Mouse (Mus musculus) embryonic facial prominence, embryonic 11.5 days (tissue): ENCODE data around the gene Bmp2k. TPM values are rescaled to one million over a fixed set of nuclear protein-coding genes. Genes with fewer than 3 reads are reported as not detected.
A peak's percentile ranks its signal among the peaks of the same experiment; 100 is the strongest.

Source experiments
- ATAC-seq: fragments of 200-750 bp; cut with Nextera tagmentation; replicated peaks from 2 replicates; pipeline ENCODE4 v1.8.0; 2017; ENCODE audit warnings: low read depth; ENCODE audit not compliant: insufficient number of reproducible peaks, low FRiP score, low TSS enrichment
- DNase-seq: peaks from one replicate; pipeline ENCODE4 v3.0.0-alpha.2; 2015; ENCODE audit warnings: low spot score
- H3K27ac ChIP-seq: fragments of 300-500 bp; sonication (generic); replicated peaks from 2 replicates; pipeline ENCODE4 v1.5.1; 2014; ENCODE audit warnings: mild to moderate bottlenecking, low read depth, low read length, control low read depth
- H3K27me3 ChIP-seq: fragments of 300-500 bp; sonication (generic); 2 replicates; pipeline ENCODE4 v1.6.1; 2014; ENCODE audit warnings: mild to moderate bottlenecking, low read length, moderate library complexity, mixed read lengths; ENCODE audit not compliant: control insufficient read depth, insufficient read depth
- H3K36me3 ChIP-seq: fragments of 300-500 bp; sonication (generic); replicated peaks from 2 replicates; pipeline ENCODE4 v1.6.1; 2014; ENCODE audit warnings: low read depth, mild to moderate bottlenecking, low read length, moderate library complexity, mixed read lengths; ENCODE audit not compliant: control insufficient read depth, insufficient read depth
- H3K4me1 ChIP-seq: fragments of 300-500 bp; sonication (generic); 2 replicates; pipeline ENCODE4 v1.6.1; 2014; ENCODE audit warnings: low read length, mixed read lengths; ENCODE audit not compliant: control insufficient read depth, insufficient read depth
- H3K4me2 ChIP-seq: fragments of 300-500 bp; sonication (generic); 2 replicates; pipeline ENCODE4 v1.6.1; 2014; ENCODE audit warnings: low read depth, mild to moderate bottlenecking, control low read depth, low read length, moderate library complexity
- H3K4me3 ChIP-seq: fragments of 300-500 bp; sonication (generic); 2 replicates; pipeline ENCODE4 v1.5.1; 2014; ENCODE audit warnings: low read depth, low read length, control low read depth
- H3K9ac ChIP-seq: fragments of 300-500 bp; sonication (generic); replicated peaks from 2 replicates; pipeline ENCODE4 v1.6.1; 2014; ENCODE audit warnings: mild to moderate bottlenecking, control low read depth, low read length
- H3K9me3 ChIP-seq: fragments of 300-500 bp; sonication (generic); replicated peaks from 2 replicates; pipeline ENCODE4 v1.6.1; 2016; ENCODE audit warnings: mild to moderate bottlenecking, low read length, inconsistent platforms, mixed read lengths; ENCODE audit not compliant: control insufficient read depth
- WGBS: fragments of 180-500 bp; shearing (Covaris S2); extraction: QIAGEN DNeasy Blood & Tissue Kit; methylation state at CpG from one replicate; pipeline ENCODE4 v1.1.7; 2014; 5-methylcytosine and 5-hydroxymethylcytosine counted together
- polyA plus RNA-seq: library from polyadenylated mRNA; unstranded; fragments of >200 nt; fragmentation: Nextera tagmentation; extraction: Ambion mirVana; gene quantifications from 2 replicates; pipeline ENCODE4 v1.2.1, GENCODE M21; 2014

Gene Bmp2k
- polyA plus RNA-seq, 1 experiment from 2014 or later, result 11.1 TPM

GRCm38 (mm10) chr5:97110133-97110532 lies 112.6 kb downstream of the Bmp2k start:
- no peak overlapping the region for H3K4me2 ChIP-seq
- H3K27ac ChIP-seq, result no peak overlapping the region
- no peaks in the 10 kb centered on the region for H3K36me3 ChIP-seq
- H3K4me3 ChIP-seq, result no peak overlapping the region
- H3K27me3 ChIP-seq, result no peaks in the 10 kb centered on the region
- 51% methylated on average over 2 of the region's 2 CpGs for WGBS
- DNase-seq (no peak), ATAC-seq (no peak)
- H3K9me3 ChIP-seq, result no peaks in the 10 kb centered on the region
- no peak overlapping the region for H3K9ac ChIP-seq
- H3K4me1 ChIP-seq, result no peaks in the 10 kb centered on the region

GRCm38 (mm10) chr5:97110697-97111096 lies 113.2 kb downstream of the Bmp2k start:
- Histone ChIP-seq H3K9me3 (no peaks in the 10 kb centered on the region), H3K4me2 (peak overlapping the region; percentile 68), H3K27ac (no peak overlapping the region), H3K4me3 (peak overlapping the region; percentile 67), H3K27me3 (no peaks in the 10 kb centered on the region), H3K36me3 (no peaks in the 10 kb centered on the region), H3K4me1 (no peaks in the 10 kb centered on the region), H3K9ac (peak overlapping the region; percentile 66)
- 12% methylated on average over 5 of the region's 5 CpGs for WGBS
- no peak for ATAC-seq
- no peak for DNase-seq

DNA sequence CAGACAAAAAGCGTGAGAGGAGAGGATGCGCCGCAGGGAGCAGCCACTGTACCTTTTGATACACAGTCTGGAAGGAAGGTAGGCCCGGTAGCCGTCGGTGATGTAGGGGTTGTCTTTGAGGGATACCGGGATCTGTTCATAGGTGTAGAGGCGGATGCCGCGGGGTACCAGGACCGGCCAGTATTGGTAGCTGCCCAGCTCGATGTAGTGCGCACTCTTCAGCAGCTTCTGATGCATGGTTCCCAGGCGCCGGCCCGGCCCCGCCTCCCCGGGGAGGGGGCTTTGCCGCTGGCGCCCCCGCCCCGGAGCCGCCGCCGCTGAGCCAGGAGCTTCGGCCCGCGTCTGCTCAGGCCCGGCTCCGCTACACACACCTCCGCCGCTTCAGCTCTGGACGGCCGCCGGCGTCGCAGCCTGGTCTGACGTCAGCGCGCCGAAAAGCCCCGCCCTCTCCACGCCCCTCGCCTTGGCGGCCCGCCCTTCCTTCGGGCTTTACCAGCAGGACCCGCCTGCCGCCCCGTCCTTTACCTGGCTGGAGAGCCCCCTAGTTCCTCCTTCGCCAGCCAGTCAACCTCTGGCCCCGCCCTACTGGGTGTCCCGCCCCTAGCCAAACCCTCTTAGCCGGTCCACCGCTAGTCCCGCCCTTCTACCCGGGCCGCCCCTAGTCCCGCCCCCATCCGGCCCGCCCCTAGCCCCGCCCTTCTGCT lies 113.9 kb downstream of the Bmp2k start, which contains the start of gene Paqr3:
Gene Paqr3 (minus strand): TSS at position 390 of the 704 bp plus-strand sequence.
- peak within 1 kb of the TSS; percentile 68 for H3K4me2 ChIP-seq
- WGBS, result under 1% methylated on average over 54 of the region's 62 CpGs
- peak within 1 kb of the TSS; percentile 66 for H3K9ac ChIP-seq
- no peak within 1 kb of the TSS for H3K27ac ChIP-seq
- H3K27me3 ChIP-seq, result no peaks in the 10 kb centered on the region
- peak; percentile 94 for DNase-seq
- H3K4me1 ChIP-seq, result no peaks in the 10 kb centered on the region
- peak within 1 kb of the TSS; percentile 67 for H3K4me3 ChIP-seq
- H3K36me3 ChIP-seq, result no peaks in the 10 kb centered on the region
- peak; percentile 99 for ATAC-seq
- no peaks in the 10 kb centered on the region for H3K9me3 ChIP-seq

GRCm38 (mm10) chr5:97124977-97125376 lies 127.5 kb downstream of the Bmp2k start:
- no peak for ATAC-seq
- Histone ChIP-seq H3K4me3 (no peak overlapping the region), H3K9ac (no peak overlapping the region), H3K27me3 (no peaks in the 10 kb centered on the region), H3K4me1 (no peaks in the 10 kb centered on the region), H3K27ac (no peak overlapping the region), H3K9me3 (no peaks in the 10 kb centered on the region), H3K36me3 (no peaks in the 10 kb centered on the region), H3K4me2 (no peak overlapping the region)
- DNase-seq, result no peak
- WGBS, result 79% methylated on average over 12 of the region's 12 CpGs

DNA sequence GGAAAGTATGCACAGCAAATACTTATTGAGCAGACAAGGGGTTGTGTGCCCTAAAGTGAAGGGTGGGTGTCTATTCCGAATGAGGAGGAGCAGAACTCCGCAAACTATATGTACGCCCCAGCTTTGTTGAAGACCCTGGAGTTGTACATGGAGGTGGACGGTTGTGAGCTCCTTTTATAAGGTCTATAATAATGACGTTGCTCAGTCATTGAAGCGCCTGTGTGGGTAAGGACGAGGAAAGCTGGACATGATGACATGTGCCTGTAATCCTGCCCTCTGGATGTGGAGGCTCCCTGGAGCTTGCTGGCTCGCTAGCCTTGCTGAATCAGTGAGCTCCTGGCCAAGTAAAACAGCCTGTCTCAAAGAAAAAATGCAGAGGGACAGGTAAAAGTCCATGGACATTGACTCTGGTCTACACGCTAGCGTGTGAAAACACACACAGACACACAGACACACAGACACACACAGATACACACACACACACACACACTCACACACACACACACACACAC lies 128.0 kb downstream of the Bmp2k start:
- ATAC-seq, result no peak
- WGBS, result 68% methylated on average over 10 of the region's 10 CpGs
- DNase-seq, result no peak

GRCm38 (mm10) chr5:97126005-97126404 lies 128.5 kb downstream of the Bmp2k start:
- peak; percentile 79 for DNase-seq
- no peaks in the 10 kb centered on the region for H3K4me1 ChIP-seq
- H3K27ac ChIP-seq, result no peak overlapping the region
- no peak overlapping the region for H3K4me3 ChIP-seq
- H3K9me3 ChIP-seq, result no peaks in the 10 kb centered on the region
- H3K36me3 ChIP-seq, result no peaks in the 10 kb centered on the region
- no peak overlapping the region for H3K4me2 ChIP-seq
- no peak for ATAC-seq
- H3K9ac ChIP-seq, result no peak overlapping the region
- 21% methylated on average over 4 of the region's 4 CpGs for WGBS
- no peaks in the 10 kb centered on the region for H3K27me3 ChIP-seq

More for the DNA sequence above, 128.0 kb downstream of the Bmp2k start:
- Histone ChIP-seq H3K36me3 (no peaks in the 10 kb centered on the region), H3K4me2 (no peak overlapping the region), H3K9ac (no peak overlapping the region), H3K4me3 (no peak overlapping the region), H3K27me3 (no peaks in the 10 kb centered on the region), H3K9me3 (no peaks in the 10 kb centered on the region), H3K4me1 (no peaks in the 10 kb centered on the region), H3K27ac (no peak overlapping the region)

GRCm38 (mm10) chr5:97127284-97127683 lies 129.8 kb downstream of the Bmp2k start:
- Histone ChIP-seq H3K27me3 (no peaks in the 10 kb centered on the region), H3K9ac (no peak overlapping the region), H3K4me3 (no peak overlapping the region), H3K4me2 (no peak overlapping the region), H3K9me3 (no peaks in the 10 kb centered on the region), H3K27ac (no peak overlapping the region), H3K4me1 (no peaks in the 10 kb centered on the region), H3K36me3 (no peaks in the 10 kb centered on the region)
- no peak for ATAC-seq
- WGBS, result 75% methylated on average over 6 of the region's 6 CpGs
- no peak for DNase-seq
